Mouse (Mus musculus) ES-Bruce4 (cell line): ENCODE data around the gene Actn3.

Experiments
- CTCF ChIP-seq: IDR thresholded peaks from one replicate; pipeline ENCODE4 v1.8.1; 2011; ENCODE audit warnings: low read depth, low read length
- EP300 ChIP-seq: IDR thresholded peaks from 2 replicates; pipeline ENCODE4 v1.6.1; 2011; ENCODE audit warnings: low read depth, low read length; ENCODE audit not compliant: insufficient read depth
- POLR2A ChIP-seq: IDR thresholded peaks from one replicate; pipeline ENCODE4 v1.8.1; 2011; ENCODE audit warnings: low read length; ENCODE audit not compliant: insufficient read depth

- no peak for TF ChIP-seq EP300
- TF ChIP-seq CTCF = no peak
- no peak for TF ChIP-seq POLR2A
These were observed 14.7 kb downstream of the Actn3 start for GRCm38 (mm10) chr19:4863048-4863447.
